Mouse (Mus musculus) heart, embryonic 16.5 days (tissue): ENCODE measurements around the gene Best1. TPM values are rescaled to one million over a fixed set of nuclear protein-coding genes. Genes with fewer than 3 reads are reported as not detected.

ENCODE experiments used
- ATAC-seq: fragments of 200-750 bp; cut with Nextera tagmentation; replicated peaks from 2 replicates; pipeline ENCODE4 v1.8.0; 2017; ENCODE audit warnings: moderate number of reproducible peaks; ENCODE audit not compliant: insufficient read depth, low FRiP score; ENCODE audit errors: extremely low read depth
- H3K27ac ChIP-seq: fragments of 300-500 bp; sonication (generic); 2 replicates; pipeline ENCODE4 v1.5.1; 2014; ENCODE audit warnings: mild to moderate bottlenecking, low read length, control low read depth, moderate library complexity
- H3K27me3 ChIP-seq: fragments of 300-500 bp; sonication (generic); 2 replicates; pipeline ENCODE4 v1.6.1; 2014; ENCODE audit warnings: low read length, mixed read lengths; ENCODE audit not compliant: control insufficient read depth, insufficient read depth
- H3K36me3 ChIP-seq: fragments of 300-500 bp; sonication (generic); 2 replicates; pipeline ENCODE4 v1.6.1; 2014; ENCODE audit not compliant: control insufficient read depth, insufficient read depth
- H3K4me1 ChIP-seq: fragments of 300-500 bp; sonication (generic); 2 replicates; pipeline ENCODE4 v1.6.1; 2014; ENCODE audit warnings: low read length, mixed read lengths; ENCODE audit not compliant: control insufficient read depth, insufficient read depth
- H3K4me2 ChIP-seq: fragments of 300-500 bp; sonication (generic); 2 replicates; pipeline ENCODE4 v1.6.1; 2014; ENCODE audit warnings: low read depth, mild to moderate bottlenecking, control low read depth, low read length
- H3K4me3 ChIP-seq: fragments of 300-500 bp; sonication (generic); 2 replicates; pipeline ENCODE4 v1.5.1; 2014; ENCODE audit warnings: mild to moderate bottlenecking, control low read depth, low read length
- H3K9ac ChIP-seq: fragments of 300-500 bp; sonication (generic); 2 replicates; pipeline ENCODE4 v1.6.1; 2014; ENCODE audit warnings: low read length, control low read depth
- H3K9me3 ChIP-seq: fragments of 300-500 bp; sonication (generic); replicated peaks from 2 replicates; pipeline ENCODE4 v1.6.1; 2016; ENCODE audit warnings: low read length; ENCODE audit not compliant: control insufficient read depth
- WGBS: fragments of 180-500 bp; shearing (Covaris S2); extraction: QIAGEN DNeasy Blood & Tissue Kit; methylation state at CpG from one replicate; pipeline ENCODE4 v1.1.7; 2014; 5-methylcytosine and 5-hydroxymethylcytosine counted together
- polyA plus RNA-seq: library from polyadenylated mRNA; unstranded; fragments of >200 nt; fragmentation: Nextera tagmentation; extraction: Ambion mirVana; gene quantifications from 2 replicates; pipeline ENCODE4 v1.2.1, GENCODE M21; 2015

Best1 gene
- polyA plus RNA-seq, 1 experiment from 2014 or later, result 0.28 TPM

- Histone ChIP-seq H3K4me3 (no peak overlapping the region), H3K27ac (no peak overlapping the region), H3K27me3 (no peaks in the 10 kb centered on the region), H3K4me1 (peaks cover 12% of the 10 kb centered on the region), H3K9me3 (no peaks in the 10 kb centered on the region), H3K9ac (no peak overlapping the region), H3K4me2 (no peak overlapping the region), H3K36me3 (no peaks in the 10 kb centered on the region)
- 43% methylated on average over 8 of the region's 8 CpGs for WGBS
- ATAC-seq, result 0 out of 2 replicates have a peak, but pooled peaks have one; percentile 11
These were observed 32.0 kb upstream of the Best1 start for GRCm38 (mm10) chr19:10033211-10033973.

- no peak for ATAC-seq
- Histone ChIP-seq H3K9me3 (no peaks in the 10 kb centered on the region), H3K36me3 (no peaks in the 10 kb centered on the region), H3K4me1 (peaks cover 17% of the 10 kb centered on the region), H3K9ac (no peak overlapping the region), H3K27ac (no peak overlapping the region), H3K27me3 (no peaks in the 10 kb centered on the region), H3K4me3 (no peak overlapping the region), H3K4me2 (no peak overlapping the region)
- WGBS, result 88% methylated on average over 2 of the region's 2 CpGs
These were observed 28.3 kb upstream of the Best1 start for GRCm38 (mm10) chr19:10029746-10030145.

GRCm38 (mm10) chr19:10025169-10025875, 23.9 kb upstream of the Best1 start:
- Histone ChIP-seq H3K4me3 (no peak overlapping the region), H3K27ac (peak overlapping the region; percentile 79), H3K9me3 (no peaks in the 10 kb centered on the region), H3K36me3 (no peaks in the 10 kb centered on the region), H3K9ac (peak overlapping the region; percentile 31), H3K27me3 (no peaks in the 10 kb centered on the region), H3K4me2 (peak overlapping the region; percentile 31; the same call in 1 of the 2 replicates), H3K4me1 (peaks cover 30% of the 10 kb centered on the region)
- WGBS, result 7% methylated on average over 8 of the region's 8 CpGs
- ATAC-seq, result peak; percentile 66

GRCm38 (mm10) chr19:10023304-10023758, 21.9 kb upstream of the Best1 start:
- no peaks in the 10 kb centered on the region for H3K36me3 ChIP-seq
- H3K27ac ChIP-seq, result peak overlapping the region; percentile 56
- no peak overlapping the region for H3K4me2 ChIP-seq
- H3K4me1 ChIP-seq, result peaks cover 38% of the 10 kb centered on the region
- H3K4me3 ChIP-seq, result no peak overlapping the region
- no peaks in the 10 kb centered on the region for H3K9me3 ChIP-seq
- no peak for ATAC-seq
- no peak overlapping the region for H3K9ac ChIP-seq
- H3K27me3 ChIP-seq, result no peaks in the 10 kb centered on the region
- WGBS, result 53% methylated on average over 9 of the region's 9 CpGs

DNA sequence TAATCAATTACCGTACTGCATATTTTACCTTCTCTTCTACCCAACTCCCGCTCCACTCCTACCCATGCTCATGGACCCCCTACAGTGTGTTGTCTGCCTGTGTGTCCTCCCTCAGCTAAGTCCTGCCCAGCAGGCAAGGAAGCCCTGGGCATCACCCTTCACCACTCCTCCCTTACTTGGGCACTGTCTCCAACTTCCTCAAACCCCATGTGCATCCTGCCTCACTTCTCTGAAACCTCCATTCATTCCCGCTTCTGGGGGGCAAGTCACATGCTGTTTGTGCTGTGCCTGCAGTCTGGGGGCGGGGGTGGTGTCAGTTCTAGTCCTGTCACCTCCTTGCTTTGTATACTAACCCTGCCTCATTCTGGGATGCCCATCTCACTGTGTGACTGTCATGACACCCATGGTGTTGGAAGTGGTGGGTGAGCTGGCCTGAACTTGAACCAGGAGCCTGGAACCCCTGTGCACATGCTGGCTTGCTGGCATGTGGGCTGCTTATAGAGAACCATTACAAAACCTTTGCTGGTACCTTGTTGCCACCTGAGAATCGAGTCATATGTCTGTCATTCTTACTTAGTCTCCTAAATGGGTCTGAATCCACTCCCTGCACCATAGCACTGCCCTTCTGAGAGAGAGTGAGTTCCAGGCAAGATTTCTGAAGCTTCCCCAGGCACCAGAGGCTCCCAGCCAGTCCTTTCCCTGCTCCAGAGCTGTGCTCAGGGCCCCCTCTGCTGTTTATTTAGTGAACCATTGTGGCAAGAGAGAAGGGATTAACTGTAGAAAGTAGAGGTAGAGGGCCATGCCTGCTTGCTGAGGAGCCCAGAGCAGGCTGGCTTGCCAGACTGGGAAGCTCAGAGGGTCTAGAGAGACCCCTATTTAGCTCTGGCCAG, 21.2 kb upstream of the Best1 start:
- H3K4me2 ChIP-seq, result no peak overlapping the region
- H3K4me1 ChIP-seq, result peaks cover 41% of the 10 kb centered on the region
- 0 out of 2 replicates have a peak overlapping the region, but pooled peaks have one; percentile 0 for H3K9ac ChIP-seq
- ATAC-seq, result no peak
- no peaks in the 10 kb centered on the region for H3K36me3 ChIP-seq
- H3K27ac ChIP-seq, result peak overlapping the region; percentile 41
- no peaks in the 10 kb centered on the region for H3K9me3 ChIP-seq
- no peaks in the 10 kb centered on the region for H3K27me3 ChIP-seq
- WGBS, result 63% methylated on average over 5 of the region's 5 CpGs
- H3K4me3 ChIP-seq, result no peak overlapping the region

DNA sequence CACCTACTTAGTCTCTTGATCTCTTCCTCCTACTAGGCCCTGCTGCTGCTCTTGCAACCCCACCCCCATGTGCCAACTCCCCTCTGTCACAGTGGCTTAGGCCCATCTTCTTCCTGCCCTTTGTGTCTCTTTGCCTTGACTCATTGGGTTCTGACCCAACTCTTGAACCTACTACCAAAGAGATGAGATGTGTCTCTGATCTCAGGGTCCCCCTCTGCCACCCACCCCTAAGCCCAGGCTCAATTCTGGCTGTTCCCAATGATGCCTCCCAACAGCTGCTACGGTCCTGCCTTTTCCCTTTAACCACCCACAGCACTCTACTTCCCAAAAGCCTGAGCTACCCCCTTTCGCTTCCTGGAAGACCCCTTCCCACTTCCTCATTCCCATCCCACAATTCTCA, 20.5 kb upstream of the Best1 start:
- Histone ChIP-seq H3K36me3 (no peaks in the 10 kb centered on the region), H3K9ac (no peak overlapping the region), H3K9me3 (no peaks in the 10 kb centered on the region), H3K4me3 (no peak overlapping the region), H3K4me2 (no peak overlapping the region), H3K27ac (peak overlapping the region; percentile 41; the same call in 1 of the 2 replicates), H3K4me1 (peaks cover 44% of the 10 kb centered on the region), H3K27me3 (no peaks in the 10 kb centered on the region)
- WGBS, result 83% methylated on average over 2 of the region's 2 CpGs
- ATAC-seq, result no peak

GRCm38 (mm10) chr19:10019214-10019760, 17.9 kb upstream of the Best1 start:
- Histone ChIP-seq H3K9me3 (no peaks in the 10 kb centered on the region), H3K4me3 (peak overlapping the region; percentile 64), H3K4me1 (peaks cover 31% of the 10 kb centered on the region), H3K27me3 (no peaks in the 10 kb centered on the region), H3K27ac (no peak overlapping the region), H3K36me3 (no peaks in the 10 kb centered on the region), H3K9ac (peak overlapping the region; percentile 78), H3K4me2 (peak overlapping the region; percentile 76)
- no peak for ATAC-seq
- 73% methylated on average over 4 of the region's 4 CpGs for WGBS

DNA sequence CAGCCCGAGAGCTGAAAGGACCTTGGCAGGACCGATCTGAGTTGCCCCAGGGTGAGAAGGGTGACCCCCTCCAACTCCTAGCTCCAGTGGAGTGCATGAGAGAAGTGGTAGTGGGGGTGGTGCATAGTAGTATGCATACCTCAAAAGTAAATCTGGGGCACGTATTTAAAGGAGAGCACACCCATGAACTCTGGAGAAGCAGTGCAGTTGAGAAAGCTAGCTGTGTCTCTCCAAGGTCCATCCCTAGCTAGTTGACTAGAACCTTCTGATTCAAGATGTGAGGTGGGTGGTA, 17.0 kb upstream of the Best1 start:
- H3K36me3 ChIP-seq, result no peaks in the 10 kb centered on the region
- H3K27me3 ChIP-seq, result no peaks in the 10 kb centered on the region
- 0% methylated on average over 3 of the region's 3 CpGs for WGBS
- H3K9ac ChIP-seq, result peak overlapping the region; percentile 78
- peaks cover 34% of the 10 kb centered on the region for H3K4me1 ChIP-seq
- peak overlapping the region; percentile 64 for H3K4me3 ChIP-seq
- peak; percentile 28 for ATAC-seq
- H3K27ac ChIP-seq, result peak overlapping the region; percentile 63
- no peaks in the 10 kb centered on the region for H3K9me3 ChIP-seq
- H3K4me2 ChIP-seq, result peak overlapping the region; percentile 76
